Mouse (Mus musculus) sigmoid colon, adult 10 weeks (tissue): ENCODE results near the gene Olfr275. TPM values are rescaled to one million over a fixed set of nuclear protein-coding genes. Genes with fewer than 3 reads are reported as not detected.

Experiments used
- polyA plus RNA-seq: library from polyadenylated mRNA; stranded (reverse); fragments of 350-450 nt; fragmentation: Illumina TruSeq; extraction: RNeasy Lipid Tissue Mini Kit (QIAGEN cat#74804); gene quantifications from one replicate; pipeline ENCODE4 v1.2.3, GENCODE M21; 2014; ENCODE audit warnings: low read depth, low replicate concordance

Gene Olfr275
- polyA plus RNA-seq: not detected

GRCm38 (mm10) chr4:52814304-52814703 is at the start of gene Olfr275:
Olfr275 (plus strand) TSS chr4:52814604.

GRCm38 (mm10) chr4:52859136-52859535 is 44.7 kb downstream of the Olfr275 start, which contains the start of gene Olfr273:
Olfr273 (minus strand) TSS chr4:52859236.

Other genes starting within 250 kb of the Olfr275 start
- not detected for gene Toporsl, start 218.3 kb upstream of the Olfr275 start, polyA plus RNA-seq
- gene Olfr273, start 44.6 kb downstream of the Olfr275 start, polyA plus RNA-seq: not detected
- gene Olfr272, start 104.6 kb downstream of the Olfr275 start, polyA plus RNA-seq: not detected
- gene Olfr270, start 149.9 kb downstream of the Olfr275 start, polyA plus RNA-seq: not detected
- not detected for gene Nipsnap3a, start 174.7 kb downstream of the Olfr275 start, polyA plus RNA-seq
- 78.5 TPM for gene Nipsnap3b, start 197.3 kb downstream of the Olfr275 start, polyA plus RNA-seq